Mouse (Mus musculus): ENCODE results near the gene Gm16253.

Gm16253 gene

GRCm38 (mm10) chr3:96573611-96574511 is 2.9 kb upstream of the Gm16253 start:
- no peak for DNase-seq (ENCODE audit: low read depth, low spot score)

GRCm38 (mm10) chr3:96575272-96575984 is 1.4 kb upstream of the Gm16253 start:
- DNase-seq (ENCODE audit: low read depth, low spot score) = no peak

GRCm38 (mm10) chr3:96576005-96576658 is 652 bp upstream of the Gm16253 start:
- no peak for DNase-seq (ENCODE audit: low read depth, low spot score)

GRCm38 (mm10) chr3:96577566-96577965 is 782 bp downstream of the Gm16253 start:
- no peak for DNase-seq (ENCODE audit: low read depth, low spot score)

- no peak for DNase-seq (ENCODE audit: low read depth, low spot score)
Measured at GRCm38 (mm10) chr3:96578561-96579238, 1.9 kb downstream of the Gm16253 start.

- DNase-seq (ENCODE audit: low read depth, low spot score) = no peak
Measured at GRCm38 (mm10) chr3:96579239-96579750, 2.5 kb downstream of the Gm16253 start.

GRCm38 (mm10) chr3:96579885-96580454 is 3.2 kb downstream of the Gm16253 start:
- peak; percentile 92 for DNase-seq (ENCODE audit: low read depth, low spot score)

- no peak for DNase-seq (ENCODE audit: low read depth, low spot score)
Measured at GRCm38 (mm10) chr3:96581141-96581540, 4.4 kb downstream of the Gm16253 start.

- no peak for DNase-seq (ENCODE audit: low read depth, low spot score)
Measured at GRCm38 (mm10) chr3:96581771-96582515, 5.2 kb downstream of the Gm16253 start.

- DNase-seq (ENCODE audit: low read depth, low spot score) = no peak
Measured at GRCm38 (mm10) chr3:96583386-96583785, 6.6 kb downstream of the Gm16253 start.

- no peak for DNase-seq (ENCODE audit: low read depth, low spot score)
Measured at GRCm38 (mm10) chr3:96590657-96591056, 13.9 kb downstream of the Gm16253 start.

- no peak for DNase-seq (ENCODE audit: low read depth, low spot score)
Measured at GRCm38 (mm10) chr3:96593374-96593773, 16.6 kb downstream of the Gm16253 start.

- peak; percentile 89 for DNase-seq (ENCODE audit: low read depth, low spot score)
Measured at GRCm38 (mm10) chr3:96593790-96594560, 17.2 kb downstream of the Gm16253 start, which contains the start of gene Polr3gl. Polr3gl (minus strand) TSS chr3:96594181.

GRCm38 (mm10) chr3:96594851-96595250 is 18.1 kb downstream of the Gm16253 start:
- DNase-seq (ENCODE audit: low read depth, low spot score) = no peak

GRCm38 (mm10) chr3:96595661-96596060 is 18.9 kb downstream of the Gm16253 start:
- no peak for DNase-seq (ENCODE audit: low read depth, low spot score)

- no peak for DNase-seq (ENCODE audit: low read depth, low spot score)
Measured at GRCm38 (mm10) chr3:96596228-96596707, 19.5 kb downstream of the Gm16253 start, which contains the start of gene Ankrd34a. Ankrd34a (plus strand) TSS chr3:96596636.

GRCm38 (mm10) chr3:96596855-96597254 is 20.1 kb downstream of the Gm16253 start:
- DNase-seq (ENCODE audit: low read depth, low spot score) = no peak

- no peak for DNase-seq (ENCODE audit: low read depth, low spot score)
Measured at GRCm38 (mm10) chr3:96597435-96597891, 20.7 kb downstream of the Gm16253 start.

Data from retina, postnatal 7 days (tissue).